Mouse (Mus musculus) embryo, embryonic 9.5 days (tissue): Measurements from ENCODE around the gene Tmem37.

Experiments
- DNase-seq: peaks from one replicate; pipeline ENCODE4 v3.0.0-alpha.2; 2017; ENCODE audit errors: extremely low spot score

The Tmem37 gene

GRCm38 (mm10) chr1:120093482-120094134 lies 19.7 kb upstream of the Tmem37 start:
- DNase-seq, result peak; percentile 80

- DNase-seq, result no peak
Observed at GRCm38 (mm10) chr1:120090880-120091570, 17.2 kb upstream of the Tmem37 start.

GRCm38 (mm10) chr1:120089180-120089579 lies 15.3 kb upstream of the Tmem37 start:
- DNase-seq, result peak; percentile 40

- DNase-seq, result no peak
Observed at GRCm38 (mm10) chr1:120086644-120087043, 12.8 kb upstream of the Tmem37 start.

- no peak for DNase-seq
Observed at GRCm38 (mm10) chr1:120085696-120086095, 11.8 kb upstream of the Tmem37 start.

GRCm38 (mm10) chr1:120083921-120084517 lies 10.1 kb upstream of the Tmem37 start:
- no peak for DNase-seq

GRCm38 (mm10) chr1:120082957-120083585 lies 9.2 kb upstream of the Tmem37 start:
- DNase-seq, result no peak

- DNase-seq, result no peak
Observed at GRCm38 (mm10) chr1:120080632-120081031, 6.8 kb upstream of the Tmem37 start.

- no peak for DNase-seq
Observed at GRCm38 (mm10) chr1:120077746-120078410, 4.0 kb upstream of the Tmem37 start.

GRCm38 (mm10) chr1:120075507-120075906 lies 1.6 kb upstream of the Tmem37 start:
- no peak for DNase-seq

- no peak for DNase-seq
Observed at GRCm38 (mm10) chr1:120074931-120075330, 1.1 kb upstream of the Tmem37 start.

- no peak for DNase-seq
Observed at GRCm38 (mm10) chr1:120074307-120074702, 431 bp upstream of the Tmem37 start.

GRCm38 (mm10) chr1:120072900-120073299 lies 974 bp downstream of the Tmem37 start:
- DNase-seq, result peak; percentile 34

GRCm38 (mm10) chr1:120071133-120071532 lies 2.7 kb downstream of the Tmem37 start:
- DNase-seq, result no peak

GRCm38 (mm10) chr1:120070168-120070567 lies 3.7 kb downstream of the Tmem37 start:
- DNase-seq, result no peak

- DNase-seq, result no peak
Observed at GRCm38 (mm10) chr1:120069120-120069519, 4.8 kb downstream of the Tmem37 start.

GRCm38 (mm10) chr1:120066625-120067024 lies 7.2 kb downstream of the Tmem37 start:
- DNase-seq, result no peak

GRCm38 (mm10) chr1:120066159-120066558 lies 7.7 kb downstream of the Tmem37 start:
- DNase-seq, result no peak

GRCm38 (mm10) chr1:120064036-120064682 lies 9.7 kb downstream of the Tmem37 start:
- DNase-seq, result no peak

GRCm38 (mm10) chr1:120062231-120062630 lies 11.6 kb downstream of the Tmem37 start:
- DNase-seq, result no peak

- DNase-seq, result no peak
Observed at GRCm38 (mm10) chr1:120060687-120061086, 13.2 kb downstream of the Tmem37 start.
